Mouse (Mus musculus) stomach, embryonic 15.5 days (tissue): ENCODE data around the gene Fign. TPM values are rescaled to one million over a fixed set of nuclear protein-coding genes. Genes with fewer than 3 reads are reported as not detected.

ENCODE experiments used
- ATAC-seq: fragments of 200-750 bp; cut with Nextera tagmentation; 2 replicates; pipeline ENCODE4 v1.8.0; 2017; ENCODE audit warnings: low read depth, moderate number of reproducible peaks, moderate TSS enrichment; ENCODE audit not compliant: insufficient read depth, low FRiP score
- H3K27ac ChIP-seq: fragments of 300-500 bp; sonication (generic); 2 replicates; pipeline ENCODE4 v1.5.1; 2015; ENCODE audit warnings: mild to moderate bottlenecking, inconsistent platforms
- H3K27me3 ChIP-seq: fragments of 300-500 bp; sonication (generic); replicated peaks from 2 replicates; pipeline ENCODE4 v1.6.1; 2015; ENCODE audit warnings: inconsistent platforms
- H3K36me3 ChIP-seq: fragments of 300-500 bp; sonication (generic); 2 replicates; pipeline ENCODE4 v1.6.1; 2015; ENCODE audit warnings: inconsistent platforms
- H3K4me1 ChIP-seq: fragments of 300-500 bp; sonication (generic); 2 replicates; pipeline ENCODE4 v1.6.1; 2015; ENCODE audit warnings: inconsistent platforms
- H3K4me2 ChIP-seq: fragments of 300-500 bp; sonication (generic); 2 replicates; pipeline ENCODE4 v1.6.1; 2015; ENCODE audit warnings: mild to moderate bottlenecking, inconsistent platforms
- H3K4me3 ChIP-seq: fragments of 300-500 bp; sonication (generic); replicated peaks from 2 replicates; pipeline ENCODE4 v1.5.1; 2015; ENCODE audit warnings: inconsistent platforms
- H3K9ac ChIP-seq: fragments of 300-500 bp; sonication (generic); 2 replicates; pipeline ENCODE4 v1.6.1; 2015; ENCODE audit warnings: inconsistent platforms
- H3K9me3 ChIP-seq: fragments of 300-500 bp; sonication (generic); 2 replicates; pipeline ENCODE4 v1.6.1; 2016; ENCODE audit warnings: inconsistent platforms
- WGBS: fragments of 180-500 bp; shearing (Covaris S2); methylation state at CpG from one replicate; pipeline ENCODE4 v1.1.7; 2015; 5-methylcytosine and 5-hydroxymethylcytosine counted together
- polyA plus RNA-seq: library from polyadenylated mRNA; unstranded; fragments of >200 nt; fragmentation: Nextera tagmentation; extraction: Ambion mirVana; gene quantifications from 2 replicates; pipeline ENCODE4 v1.2.1, GENCODE M21; 2015

Fign gene
- 3.2 and 3.3 TPM in 2 replicates for polyA plus RNA-seq

DNA sequence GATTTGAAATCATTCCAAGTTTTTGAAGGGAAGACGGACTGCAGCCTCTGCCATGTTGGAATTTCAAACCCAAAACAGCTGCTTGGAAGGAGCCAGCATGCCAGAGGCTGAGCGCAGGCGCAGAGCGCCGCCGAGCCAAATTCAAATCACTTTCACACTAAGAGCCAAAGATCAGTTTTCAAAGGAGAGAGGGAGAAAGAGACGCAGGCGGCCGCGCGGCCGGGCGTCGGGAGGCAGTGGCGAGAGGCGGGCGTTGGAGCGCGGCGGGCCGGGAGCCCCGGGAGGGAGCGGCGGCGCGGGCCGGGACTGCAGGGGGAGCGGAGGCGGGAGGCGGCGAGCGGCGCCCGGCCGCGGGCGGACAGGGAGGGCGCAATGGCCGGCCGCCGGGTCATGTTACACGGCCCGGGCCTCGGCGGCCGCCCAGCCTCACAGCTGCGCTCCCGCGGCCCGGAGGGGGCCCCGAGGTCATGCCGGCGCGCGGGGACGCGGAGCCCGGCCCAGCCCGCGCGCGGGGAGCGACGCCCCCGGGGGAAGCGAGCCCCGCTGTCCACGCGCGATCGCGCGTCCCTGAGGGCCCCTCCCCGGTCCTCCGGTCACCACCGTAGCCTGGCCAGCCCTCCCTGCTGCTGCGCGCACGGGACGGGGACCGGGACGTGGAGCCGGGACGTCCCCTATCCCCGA, at the start of gene Fign:
Gene Fign (minus strand): TSS at position 102 of the 681 bp plus-strand sequence.
- Histone ChIP-seq H3K4me3 (peak within 1 kb of the TSS; percentile 75), H3K27me3 (no peaks in the 10 kb centered on the region), H3K4me1 (no peaks in the 10 kb centered on the region), H3K27ac (peak within 1 kb of the TSS; percentile 94), H3K36me3 (no peaks in the 10 kb centered on the region), H3K9ac (peak within 1 kb of the TSS; percentile 50), H3K4me2 (peak within 1 kb of the TSS; percentile 87), H3K9me3 (no peaks in the 10 kb centered on the region)
- ATAC-seq, result peak; percentile 84
- WGBS, result under 1% methylated on average over 38 of the region's 85 CpGs

DNA sequence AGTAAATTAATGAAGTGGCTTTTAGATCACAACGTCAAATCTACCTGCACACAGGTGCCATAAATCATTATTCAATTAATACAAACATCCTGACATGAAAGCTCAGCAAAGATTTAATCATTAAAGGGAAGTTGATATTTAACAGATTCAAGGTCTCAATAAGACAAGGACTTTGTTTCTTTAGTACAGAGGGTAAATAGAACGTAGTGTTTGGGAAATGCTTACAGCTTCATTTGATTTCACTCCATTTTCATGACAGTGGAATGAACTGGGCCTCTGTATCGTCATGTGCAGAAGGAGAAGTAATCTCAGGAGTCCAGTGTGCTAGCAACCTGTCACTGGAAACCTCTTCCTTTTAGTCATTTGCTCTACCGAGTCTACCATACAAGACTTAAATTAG, 35.8 kb upstream of the Fign start:
- H3K27me3 ChIP-seq, result no peaks in the 10 kb centered on the region
- ATAC-seq, result no peak
- H3K27ac ChIP-seq, result no peak overlapping the region
- H3K9ac ChIP-seq, result no peak overlapping the region
- 47% methylated on average over 4 of the region's 4 CpGs for WGBS
- H3K36me3 ChIP-seq, result no peaks in the 10 kb centered on the region
- H3K9me3 ChIP-seq, result no peaks in the 10 kb centered on the region
- no peak overlapping the region for H3K4me3 ChIP-seq
- H3K4me2 ChIP-seq, result no peak overlapping the region
- no peaks in the 10 kb centered on the region for H3K4me1 ChIP-seq

DNA sequence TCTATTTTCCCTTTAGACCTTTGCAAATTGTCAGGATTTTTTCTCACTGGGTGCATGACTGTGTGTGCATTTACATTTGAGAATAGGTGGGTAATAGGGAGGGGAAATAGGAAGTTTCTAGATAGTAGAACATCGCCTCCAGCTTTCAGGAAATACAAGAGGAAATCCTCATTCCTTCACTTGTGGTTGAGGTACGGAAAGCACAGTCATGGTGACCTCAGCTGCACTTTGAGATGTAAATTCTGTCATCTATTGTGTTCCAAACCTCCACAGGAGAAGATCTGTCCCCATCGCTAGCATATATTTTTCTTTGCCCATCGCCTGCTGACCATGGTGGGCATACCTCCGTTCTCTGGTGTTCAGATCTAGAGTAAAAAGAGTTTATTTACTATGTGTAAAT, 22.7 kb upstream of the Fign start:
- 87% methylated on average over 5 of the region's 5 CpGs for WGBS
- no peak for ATAC-seq
- H3K4me3 ChIP-seq, result no peak overlapping the region
- no peak overlapping the region for H3K27ac ChIP-seq
- H3K4me1 ChIP-seq, result no peaks in the 10 kb centered on the region
- H3K9me3 ChIP-seq, result no peaks in the 10 kb centered on the region
- no peaks in the 10 kb centered on the region for H3K27me3 ChIP-seq
- H3K9ac ChIP-seq, result no peak overlapping the region
- no peaks in the 10 kb centered on the region for H3K36me3 ChIP-seq
- H3K4me2 ChIP-seq, result no peak overlapping the region

DNA sequence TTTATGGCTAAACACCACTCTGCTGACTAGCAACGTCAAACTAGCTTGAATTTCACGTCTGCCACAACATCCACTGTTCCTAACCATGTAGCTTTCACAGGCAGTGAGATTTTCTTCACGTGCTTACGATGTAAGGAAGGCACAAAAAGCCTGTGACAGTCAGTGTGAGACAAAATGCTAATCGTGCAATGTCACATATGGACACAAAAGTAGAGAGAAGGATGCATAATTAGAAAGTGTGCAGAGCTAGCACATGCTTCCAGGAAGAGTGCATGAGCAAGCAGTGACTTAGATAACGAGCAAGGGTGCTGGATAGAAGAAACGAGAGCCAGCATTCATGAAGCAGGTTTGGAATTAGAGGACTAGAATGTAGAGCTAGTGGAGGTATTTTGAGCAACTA, 18.8 kb upstream of the Fign start:
- Histone ChIP-seq H3K27me3 (no peaks in the 10 kb centered on the region), H3K36me3 (no peaks in the 10 kb centered on the region), H3K9me3 (no peaks in the 10 kb centered on the region), H3K4me1 (no peaks in the 10 kb centered on the region), H3K27ac (no peak overlapping the region), H3K9ac (no peak overlapping the region), H3K4me2 (no peak overlapping the region), H3K4me3 (no peak overlapping the region)
- no peak for ATAC-seq
- 71% methylated on average over 7 of the region's 7 CpGs for WGBS

DNA sequence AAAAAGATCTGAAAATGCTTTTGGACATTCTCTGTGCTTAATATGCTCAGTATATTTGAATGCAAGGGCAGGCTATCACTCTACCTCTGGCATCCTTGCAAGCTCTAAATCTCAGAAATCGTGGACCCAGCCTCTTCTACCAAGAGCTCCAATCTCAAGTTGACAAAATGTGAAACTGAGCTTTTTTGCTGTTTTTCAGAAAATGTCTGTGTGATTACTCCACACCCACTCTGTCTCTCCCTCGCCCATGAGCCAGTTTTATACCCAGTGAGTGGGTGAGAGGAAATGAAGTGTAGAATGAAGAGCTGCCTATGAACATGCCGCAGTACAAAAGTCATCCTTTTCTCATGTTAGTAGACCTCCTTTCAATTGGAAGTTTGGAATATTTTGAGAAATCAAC, 13.3 kb upstream of the Fign start:
- Histone ChIP-seq H3K4me2 (no peak overlapping the region), H3K4me1 (no peaks in the 10 kb centered on the region), H3K36me3 (no peaks in the 10 kb centered on the region), H3K27me3 (no peaks in the 10 kb centered on the region), H3K27ac (no peak overlapping the region), H3K9me3 (no peaks in the 10 kb centered on the region), H3K9ac (no peak overlapping the region), H3K4me3 (no peak overlapping the region)
- no peak for ATAC-seq
- 84% methylated on average over 3 of the region's 3 CpGs for WGBS

DNA sequence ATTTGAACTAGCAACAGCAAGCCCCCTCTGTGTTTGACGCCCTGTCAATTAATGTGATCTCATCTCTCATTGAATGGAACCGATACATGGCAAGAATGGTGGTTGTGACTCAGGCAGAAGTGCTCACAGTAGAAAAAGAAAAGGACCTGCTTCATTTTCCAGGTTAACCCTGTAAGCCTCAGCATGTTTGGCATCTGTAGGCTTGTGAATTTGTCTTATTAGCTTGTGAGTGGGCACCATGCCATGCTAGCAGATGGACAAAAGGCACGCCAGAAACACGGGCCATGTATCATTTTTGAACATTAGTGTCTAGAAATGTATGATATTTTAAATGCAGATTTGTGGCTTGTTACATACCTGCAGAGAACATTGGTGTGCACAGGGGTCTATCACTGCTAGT, 12.0 kb upstream of the Fign start:
- Histone ChIP-seq H3K4me1 (no peaks in the 10 kb centered on the region), H3K27ac (no peak overlapping the region), H3K9me3 (no peaks in the 10 kb centered on the region), H3K4me3 (no peak overlapping the region), H3K4me2 (no peak overlapping the region), H3K27me3 (no peaks in the 10 kb centered on the region), H3K9ac (no peak overlapping the region), H3K36me3 (no peaks in the 10 kb centered on the region)
- no peak for ATAC-seq
- 84% methylated on average over 4 of the region's 4 CpGs for WGBS

DNA sequence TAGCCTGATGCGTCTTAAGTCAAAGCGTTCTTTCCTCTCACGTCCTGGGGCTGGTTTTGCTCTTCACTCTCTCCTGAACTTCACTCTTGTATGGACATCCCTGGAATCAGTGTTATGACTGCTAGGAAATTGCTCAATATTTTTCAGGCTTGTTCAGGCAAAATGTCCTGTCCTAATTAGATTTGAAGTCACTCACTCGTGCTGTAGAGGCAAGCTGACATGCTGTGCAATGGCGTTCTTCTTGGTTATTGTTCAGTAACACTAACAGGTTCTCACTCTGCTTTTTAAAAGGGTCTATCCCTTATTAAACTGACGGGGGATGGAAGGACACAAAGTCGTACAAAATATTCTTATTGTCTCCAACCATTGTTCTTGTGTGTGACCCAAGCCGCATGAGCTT, 10.2 kb upstream of the Fign start:
- 84% methylated on average over 8 of the region's 8 CpGs for WGBS

DNA sequence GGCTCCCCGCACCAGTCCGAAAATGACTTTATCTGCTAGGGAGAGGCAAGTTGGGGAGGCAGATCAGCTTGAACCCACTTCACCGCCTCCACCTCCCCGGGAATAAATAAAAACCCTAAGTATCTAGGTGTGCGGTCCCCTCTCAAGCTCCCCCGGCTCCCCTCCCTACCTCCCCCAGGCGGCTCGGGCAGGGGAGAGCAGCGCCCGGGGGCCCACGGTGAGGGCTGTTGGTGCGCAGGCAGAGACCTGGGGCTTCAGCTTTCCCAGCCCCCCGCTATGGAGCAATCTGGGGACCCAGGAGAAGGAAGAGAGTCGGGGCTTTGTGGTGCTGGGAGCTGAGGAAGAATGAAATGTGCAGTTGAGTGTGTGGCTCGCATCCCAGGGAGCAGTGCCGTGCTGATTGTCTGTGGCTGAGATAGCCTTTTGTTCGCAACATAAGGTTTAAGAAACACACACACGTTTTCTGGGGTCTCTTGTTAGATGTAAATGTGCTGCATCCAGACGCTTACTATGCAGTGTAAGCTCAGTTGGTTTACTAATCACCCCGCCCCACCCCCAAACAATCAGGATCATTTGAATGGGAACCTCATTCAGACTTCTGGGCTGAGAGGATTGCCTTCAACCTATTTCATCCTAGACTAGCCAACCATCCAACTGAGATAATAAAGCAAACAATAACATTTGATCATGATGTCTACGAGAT, 931 bp upstream of the Fign start:
- peak; percentile 75 for ATAC-seq
- H3K36me3 ChIP-seq, result no peaks in the 10 kb centered on the region

More for the DNA sequence above, 10.2 kb upstream of the Fign start:
- no peaks in the 10 kb centered on the region for H3K36me3 ChIP-seq
- H3K4me3 ChIP-seq, result no peak overlapping the region
- no peaks in the 10 kb centered on the region for H3K9me3 ChIP-seq
- H3K4me1 ChIP-seq, result no peaks in the 10 kb centered on the region
- no peak overlapping the region for H3K4me2 ChIP-seq
- H3K9ac ChIP-seq, result no peak overlapping the region
- no peaks in the 10 kb centered on the region for H3K27me3 ChIP-seq
- H3K27ac ChIP-seq, result no peak overlapping the region
- no peak for ATAC-seq

DNA sequence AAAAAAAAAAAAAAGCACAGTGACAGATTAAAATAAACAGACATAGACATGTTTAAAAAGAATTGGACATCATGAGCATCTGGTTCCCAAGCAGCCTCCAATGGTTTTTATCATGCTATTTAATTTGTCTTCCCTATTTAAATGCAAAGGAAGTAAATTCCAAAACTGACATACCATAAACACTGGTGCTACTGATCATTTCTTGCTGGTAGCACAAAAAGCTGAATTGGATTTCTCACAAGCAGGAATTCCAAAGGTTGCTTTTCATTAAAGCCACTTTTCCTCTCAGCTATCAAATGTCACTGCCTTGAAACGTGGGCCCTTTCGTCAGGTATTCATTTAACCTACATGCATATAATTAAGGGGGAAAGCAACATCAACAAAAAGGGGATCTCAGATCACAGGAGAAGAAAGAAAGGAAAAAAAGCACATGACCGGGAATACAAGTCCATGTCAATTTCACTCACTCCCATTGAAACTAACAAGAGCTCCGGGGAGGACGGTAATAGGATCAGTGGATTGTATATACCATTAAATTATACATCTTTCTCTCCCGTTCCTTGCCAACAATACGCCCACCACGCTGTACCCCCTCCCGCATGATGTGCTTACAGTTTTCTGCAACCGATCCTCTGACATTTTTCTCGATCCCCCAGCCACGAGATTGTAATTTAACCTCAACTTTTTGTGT, 972 bp downstream of the Fign start:
- no peak for ATAC-seq

More for the DNA sequence above, 931 bp upstream of the Fign start:
- WGBS, result 5% methylated on average over 21 of the region's 21 CpGs
- Histone ChIP-seq H3K4me3 (peak overlapping the region; percentile 75), H3K27me3 (no peaks in the 10 kb centered on the region), H3K9me3 (no peaks in the 10 kb centered on the region), H3K4me2 (peak overlapping the region; percentile 87), H3K9ac (peak overlapping the region; percentile 50), H3K4me1 (no peaks in the 10 kb centered on the region), H3K27ac (peak overlapping the region; percentile 94)

DNA sequence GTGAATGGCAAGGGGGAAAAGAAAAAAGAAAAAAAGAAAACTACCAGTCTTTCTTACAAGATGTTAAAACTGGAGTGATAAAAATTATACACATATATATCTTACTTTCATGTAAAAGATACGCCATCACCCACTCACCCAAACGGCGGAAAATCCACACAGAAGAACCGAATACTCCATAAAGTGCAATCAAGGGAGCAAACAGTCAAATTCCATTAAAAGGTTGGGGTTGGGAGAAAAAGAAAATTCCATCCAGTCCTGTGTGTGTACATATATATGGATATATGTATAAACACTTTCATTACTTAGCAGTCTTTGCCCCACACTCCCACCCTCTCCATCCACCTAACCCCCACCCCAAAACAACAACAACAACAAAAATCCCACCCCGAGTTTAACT, 1.7 kb downstream of the Fign start:
- peak overlapping the region; percentile 87 for H3K4me2 ChIP-seq
- 32% methylated on average over 5 of the region's 5 CpGs for WGBS
- H3K4me1 ChIP-seq, result no peaks in the 10 kb centered on the region
- peak overlapping the region; percentile 19; the same call in 1 of the 2 replicates for H3K4me3 ChIP-seq
- no peak overlapping the region for H3K9ac ChIP-seq
- no peak for ATAC-seq
- H3K27ac ChIP-seq, result peak overlapping the region; percentile 16; the same call in 1 of the 2 replicates
- H3K9me3 ChIP-seq, result no peaks in the 10 kb centered on the region
- H3K36me3 ChIP-seq, result no peaks in the 10 kb centered on the region
- no peaks in the 10 kb centered on the region for H3K27me3 ChIP-seq

More for the DNA sequence above, 972 bp downstream of the Fign start:
- Histone ChIP-seq H3K9me3 (no peaks in the 10 kb centered on the region), H3K27me3 (no peaks in the 10 kb centered on the region), H3K36me3 (no peaks in the 10 kb centered on the region), H3K9ac (no peak overlapping the region; the same call in 1 of the 2 replicates), H3K4me1 (no peaks in the 10 kb centered on the region), H3K27ac (peak overlapping the region; percentile 94), H3K4me3 (peak overlapping the region; percentile 75), H3K4me2 (peak overlapping the region; percentile 87)
- 1% methylated on average over 12 of the region's 12 CpGs for WGBS

DNA sequence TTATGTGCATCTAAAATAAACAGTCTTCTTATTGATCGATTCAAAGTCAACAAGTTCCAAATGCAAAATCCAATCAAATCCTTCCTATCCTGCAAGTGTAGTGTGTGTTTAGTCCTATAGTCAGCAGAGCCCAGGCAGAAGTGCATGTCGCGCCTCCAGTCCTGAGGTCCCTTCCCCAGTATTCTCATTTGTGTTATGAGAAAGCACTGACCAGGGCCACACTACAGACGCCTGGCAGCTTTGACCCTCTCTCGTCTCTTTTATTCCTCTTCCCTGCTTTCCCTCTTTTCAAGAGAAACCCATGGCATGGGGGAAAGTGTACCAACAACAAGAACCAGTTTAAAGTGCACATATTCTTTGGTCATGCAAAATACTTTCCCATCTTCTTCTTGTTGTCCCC, 2.3 kb downstream of the Fign start:
- no peak overlapping the region for H3K27ac ChIP-seq

DNA sequence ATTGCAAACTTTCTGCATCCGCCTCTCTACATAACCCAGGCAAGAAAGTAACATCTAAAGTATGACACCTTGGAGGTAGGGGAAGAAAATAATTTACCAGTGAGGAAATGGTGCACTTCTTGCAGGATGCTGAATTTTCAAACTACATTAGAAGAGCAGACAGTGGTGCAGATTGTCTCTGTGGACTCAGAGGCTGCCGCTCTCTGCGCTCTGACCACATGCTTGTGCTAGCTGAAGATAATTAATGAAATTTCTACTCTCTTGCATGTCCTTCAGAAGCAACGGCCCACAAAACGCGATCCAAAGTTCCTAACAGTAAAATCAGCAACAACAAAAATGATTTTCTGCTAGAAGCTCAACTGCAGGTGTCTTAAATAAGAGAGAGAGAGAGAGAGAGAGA, 4.8 kb downstream of the Fign start:
- Histone ChIP-seq H3K9me3 (no peaks in the 10 kb centered on the region), H3K4me1 (no peaks in the 10 kb centered on the region), H3K4me3 (no peak overlapping the region), H3K4me2 (no peak overlapping the region), H3K27ac (no peak overlapping the region), H3K36me3 (no peaks in the 10 kb centered on the region), H3K9ac (no peak overlapping the region), H3K27me3 (no peaks in the 10 kb centered on the region)
- WGBS, result 54% methylated on average over 6 of the region's 6 CpGs
- no peak for ATAC-seq

More for the DNA sequence above, 2.3 kb downstream of the Fign start:
- Histone ChIP-seq H3K4me3 (peak overlapping the region; percentile 19; the same call in 1 of the 2 replicates), H3K9ac (no peak overlapping the region), H3K27me3 (no peaks in the 10 kb centered on the region), H3K4me2 (peak overlapping the region; percentile 35), H3K36me3 (no peaks in the 10 kb centered on the region), H3K4me1 (no peaks in the 10 kb centered on the region), H3K9me3 (no peaks in the 10 kb centered on the region)
- WGBS, result 34% methylated on average over 5 of the region's 5 CpGs
- no peak for ATAC-seq
